Mouse (Mus musculus) stomach, postnatal 0 days (tissue): ENCODE data around the gene Gse1. TPM values are rescaled to one million over a fixed set of nuclear protein-coding genes. Genes with fewer than 3 reads are reported as not detected.
A peak's percentile ranks its signal among the peaks of the same experiment; 100 is the strongest.

Experiments
- ATAC-seq: fragments of 200-750 bp; cut with Nextera tagmentation; 2 replicates; pipeline ENCODE4 v1.8.0; 2017; ENCODE audit not compliant: low FRiP score, low TSS enrichment
- DNase-seq: peaks from one replicate; pipeline ENCODE4 v3.0.0-alpha.2; 2016; ENCODE audit warnings: low spot score
- H3K27ac ChIP-seq: fragments of 300-500 bp; sonication (generic); replicated peaks from 2 replicates; pipeline ENCODE4 v1.5.1; 2014; ENCODE audit warnings: mild to moderate bottlenecking, control low read depth
- H3K27me3 ChIP-seq: fragments of 300-500 bp; sonication (generic); 2 replicates; pipeline ENCODE4 v1.6.1; 2014; ENCODE audit warnings: low read length; ENCODE audit not compliant: control insufficient read depth, insufficient read depth
- H3K36me3 ChIP-seq: fragments of 300-500 bp; sonication (generic); 2 replicates; pipeline ENCODE4 v1.6.1; 2014; ENCODE audit warnings: low read length, mixed read lengths; ENCODE audit not compliant: control insufficient read depth, insufficient read depth
- H3K4me1 ChIP-seq: fragments of 300-500 bp; sonication (generic); replicated peaks from 2 replicates; pipeline ENCODE4 v1.6.1; 2014; ENCODE audit warnings: antibody characterized with exemption; ENCODE audit not compliant: control insufficient read depth, insufficient read depth
- H3K4me2 ChIP-seq: fragments of 300-500 bp; sonication (generic); replicated peaks from 2 replicates; pipeline ENCODE4 v1.6.1; 2014; ENCODE audit warnings: low read depth, mild to moderate bottlenecking, control low read depth, moderate library complexity
- H3K4me3 ChIP-seq: fragments of 300-500 bp; sonication (generic); 2 replicates; pipeline ENCODE4 v1.5.1; 2014; ENCODE audit warnings: low read depth, low read length, control low read depth
- H3K9ac ChIP-seq: fragments of 300-500 bp; sonication (generic); 2 replicates; pipeline ENCODE4 v1.6.1; 2014; ENCODE audit warnings: mild to moderate bottlenecking, low read length, control low read depth, mixed read lengths
- H3K9me3 ChIP-seq: fragments of 300-500 bp; sonication (generic); 2 replicates; pipeline ENCODE4 v1.6.1; 2016; ENCODE audit warnings: low read length; ENCODE audit not compliant: control insufficient read depth
- CTCF ChIP-seq: IDR thresholded peaks from 2 replicates; pipeline ENCODE4 v1.5.1; 2016; ENCODE audit warnings: antibody characterized with exemption, low read depth, mild to moderate bottlenecking, moderate library complexity
- EP300 ChIP-seq: optimal IDR thresholded peaks from 2 replicates; pipeline ENCODE3; 2016; ENCODE audit warnings: antibody characterized with exemption
- WGBS: fragments of 180-500 bp; shearing (Covaris S2); extraction: QIAGEN DNeasy Blood & Tissue Kit; methylation state at CpG from one replicate; pipeline ENCODE4 v1.1.7; 2014; 5-methylcytosine and 5-hydroxymethylcytosine counted together
- polyA plus RNA-seq: library from polyadenylated mRNA; unstranded; fragments of >200 nt; fragmentation: Nextera tagmentation; extraction: Ambion mirVana; gene quantifications from 2 replicates; pipeline ENCODE4 v1.2.1, GENCODE M21; 2015

The Gse1 gene
- polyA plus RNA-seq, 1 experiment from 2014 or later = 6.4 TPM

GRCm38 (mm10) chr8:120411059-120411458, 182.8 kb downstream of the Gse1 start:
- WGBS = 86% methylated on average over 14 of the region's 14 CpGs
- no peak for TF ChIP-seq CTCF
- no peak for TF ChIP-seq EP300
- H3K9ac ChIP-seq = no peak overlapping the region
- H3K27me3 ChIP-seq = no peaks in the 10 kb centered on the region
- no peak overlapping the region for H3K27ac ChIP-seq
- H3K36me3 ChIP-seq = no peaks in the 10 kb centered on the region
- H3K4me3 ChIP-seq = no peak overlapping the region
- H3K4me2 ChIP-seq = no peak overlapping the region
- DNase-seq = no peak
- ATAC-seq = no peak
- H3K9me3 ChIP-seq = no peaks in the 10 kb centered on the region
- peaks cover 12% of the 10 kb centered on the region for H3K4me1 ChIP-seq

GRCm38 (mm10) chr8:120411862-120412261, 183.6 kb downstream of the Gse1 start:
- no peak for DNase-seq
- 48% methylated on average over 8 of the region's 8 CpGs for WGBS
- no peak overlapping the region for H3K4me3 ChIP-seq
- no peaks in the 10 kb centered on the region for H3K9me3 ChIP-seq
- no peaks in the 10 kb centered on the region for H3K36me3 ChIP-seq
- TF ChIP-seq CTCF = no peak
- TF ChIP-seq EP300 = no peak
- H3K27me3 ChIP-seq = no peaks in the 10 kb centered on the region
- no peak for ATAC-seq
- H3K4me2 ChIP-seq = no peak overlapping the region
- H3K9ac ChIP-seq = peak overlapping the region; percentile 27; the same call in 1 of the 2 replicates
- peaks cover 18% of the 10 kb centered on the region for H3K4me1 ChIP-seq
- H3K27ac ChIP-seq = no peak overlapping the region

DNA sequence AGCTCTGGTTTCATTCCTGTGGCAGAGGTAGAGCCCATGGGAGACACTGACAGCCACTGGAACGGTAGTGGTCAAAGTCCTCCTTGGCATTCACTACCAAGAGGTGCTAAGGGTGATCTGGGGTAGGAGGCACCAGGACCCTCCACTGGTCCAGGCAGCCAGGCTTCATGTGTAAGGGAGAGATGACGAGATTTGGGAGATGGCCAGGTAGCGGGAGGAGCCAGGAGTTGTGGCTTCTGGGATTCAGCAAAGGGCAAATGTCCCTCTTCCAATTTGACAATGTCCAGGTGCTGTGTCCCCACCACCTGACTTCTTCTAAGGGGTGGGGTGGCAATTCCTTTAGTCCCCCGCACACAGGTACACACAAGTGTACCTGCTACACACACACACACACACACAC, 184.1 kb downstream of the Gse1 start:
- DNase-seq (no peak), ATAC-seq (no peak)
- Histone ChIP-seq H3K27me3 (no peaks in the 10 kb centered on the region), H3K36me3 (no peaks in the 10 kb centered on the region), H3K9ac (no peak overlapping the region), H3K27ac (no peak overlapping the region), H3K4me2 (no peak overlapping the region), H3K4me3 (no peak overlapping the region), H3K4me1 (peaks cover 20% of the 10 kb centered on the region), H3K9me3 (no peaks in the 10 kb centered on the region)
- 78% methylated on average over 4 of the region's 4 CpGs for WGBS
- no peak for TF ChIP-seq CTCF
- TF ChIP-seq EP300 = no peak

DNA sequence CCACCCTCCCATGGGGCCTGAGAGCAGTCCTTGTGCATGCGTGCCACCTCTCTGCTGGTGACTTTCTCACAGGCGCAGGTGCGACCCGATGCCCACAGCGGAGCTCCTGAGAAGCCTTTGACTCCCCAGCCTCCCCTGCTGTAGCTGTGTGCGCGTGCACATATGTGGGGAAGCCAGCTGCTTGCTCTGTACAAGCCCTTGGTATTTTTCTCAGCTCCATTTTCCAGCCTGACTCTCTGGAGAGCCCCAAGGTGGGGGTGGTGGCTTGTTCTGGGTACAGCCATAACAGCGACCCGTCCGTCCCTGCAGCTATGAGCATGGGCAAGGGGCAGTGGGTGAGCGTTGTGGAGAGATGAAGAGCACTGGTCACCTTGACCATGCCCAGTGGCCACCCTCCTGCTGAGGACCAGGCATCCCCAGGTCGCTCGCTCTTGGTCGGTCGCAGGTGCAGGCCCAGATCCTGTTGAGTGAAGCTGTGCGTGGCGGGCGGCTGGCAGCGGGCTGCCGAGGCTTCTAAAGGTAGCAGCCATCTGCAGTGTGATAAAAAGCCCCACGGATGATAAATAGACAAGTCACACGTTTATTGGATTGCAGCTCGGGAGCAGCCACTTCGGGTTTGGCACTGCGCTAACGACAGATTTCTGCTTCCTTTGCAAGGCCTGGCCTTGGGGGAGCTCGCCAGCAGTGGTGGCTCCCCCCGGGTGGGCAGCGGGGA, 184.8 kb downstream of the Gse1 start:
- no peak overlapping the region for H3K9ac ChIP-seq

GRCm38 (mm10) chr8:120413626-120413988, 185.4 kb downstream of the Gse1 start:
- Histone ChIP-seq H3K4me2 (no peak overlapping the region), H3K36me3 (no peaks in the 10 kb centered on the region), H3K27ac (no peak overlapping the region), H3K9me3 (no peaks in the 10 kb centered on the region), H3K27me3 (no peaks in the 10 kb centered on the region), H3K9ac (no peak overlapping the region), H3K4me3 (no peak overlapping the region), H3K4me1 (peaks cover 23% of the 10 kb centered on the region)
- DNase-seq = no peak
- TF ChIP-seq EP300 = no peak
- TF ChIP-seq CTCF = no peak
- ATAC-seq = no peak
- 83% methylated on average over 6 of the region's 6 CpGs for WGBS

More for the DNA sequence above, 184.8 kb downstream of the Gse1 start:
- Histone ChIP-seq H3K27me3 (no peaks in the 10 kb centered on the region), H3K27ac (no peak overlapping the region), H3K36me3 (no peaks in the 10 kb centered on the region), H3K9me3 (no peaks in the 10 kb centered on the region), H3K4me2 (no peak overlapping the region), H3K4me1 (peaks cover 24% of the 10 kb centered on the region), H3K4me3 (no peak overlapping the region)
- ATAC-seq (no peak), DNase-seq (no peak)
- TF ChIP-seq CTCF (no peak), EP300 (no peak)
- WGBS = 73% methylated on average over 29 of the region's 29 CpGs

GRCm38 (mm10) chr8:120414216-120414615, 186.0 kb downstream of the Gse1 start:
- 66% methylated on average over 4 of the region's 4 CpGs for WGBS
- 0 out of 2 replicates have a peak overlapping the region, but pooled peaks have one; percentile 13 for H3K9ac ChIP-seq
- no peak overlapping the region for H3K4me2 ChIP-seq
- no peak for TF ChIP-seq CTCF
- no peak for TF ChIP-seq EP300
- no peaks in the 10 kb centered on the region for H3K9me3 ChIP-seq
- H3K4me1 ChIP-seq = peaks cover 23% of the 10 kb centered on the region
- no peaks in the 10 kb centered on the region for H3K27me3 ChIP-seq
- H3K36me3 ChIP-seq = no peaks in the 10 kb centered on the region
- ATAC-seq = no peak
- no peak for DNase-seq
- no peak overlapping the region for H3K4me3 ChIP-seq
- no peak overlapping the region; the same call in 1 of the 2 replicates for H3K27ac ChIP-seq
